Mouse (Mus musculus): ENCODE data around the gene Upk3a. TPM values are rescaled to one million over a fixed set of nuclear protein-coding genes. Genes with fewer than 3 reads are reported as not detected.

Upk3a gene
- polyA plus RNA-seq (2014; fragmentation: Nextera tagmentation; extraction: Ambion mirVana), result 11.9 and 12.6 TPM in 2 replicates

DNA sequence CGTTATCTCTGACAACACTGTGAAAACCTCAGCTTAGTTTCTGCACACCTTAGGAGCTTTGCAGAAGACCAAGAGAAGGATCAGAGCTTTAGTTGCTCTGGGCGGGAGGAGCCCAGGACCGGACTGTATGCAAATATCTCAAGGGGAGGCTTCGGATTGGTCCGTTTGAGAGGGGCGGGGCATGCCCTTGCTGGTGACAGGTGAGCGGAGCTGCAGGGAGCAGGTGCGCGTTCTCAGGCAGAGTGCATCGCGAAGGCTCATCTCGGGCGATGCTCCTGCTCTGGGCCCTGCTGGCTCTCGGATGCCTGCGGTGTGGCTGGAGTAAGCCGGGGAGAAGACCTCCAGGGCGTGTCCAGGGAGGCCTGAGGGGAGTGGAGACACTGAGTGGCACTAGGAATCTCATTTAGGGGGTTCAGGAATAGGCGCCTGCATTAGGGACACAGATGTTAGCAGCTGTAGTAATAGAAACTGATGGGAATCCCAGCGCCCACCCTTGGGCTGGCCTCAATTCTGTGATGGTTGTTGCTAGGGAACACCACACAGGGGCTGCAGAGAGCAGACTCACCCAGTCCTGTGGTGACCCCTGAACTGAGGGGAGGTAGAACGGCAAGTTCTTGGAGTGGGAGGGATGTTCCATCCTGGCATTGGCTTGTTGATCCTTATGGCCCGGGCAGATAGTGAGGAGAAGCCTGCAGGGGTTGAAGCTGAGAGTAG, at the start of gene Upk3a:
Gene Upk3a (plus strand): TSS at position 191 of the 714 bp plus-strand sequence.
- H3K9me3 ChIP-seq (ENCODE audit: control insufficient read depth, low read length), result no peaks in the 10 kb centered on the region
- H3K27me3 ChIP-seq (ENCODE audit: control insufficient read depth, insufficient read depth, low read length), result peaks cover 13% of the 10 kb centered on the region
- H3K36me3 ChIP-seq (ENCODE audit: control insufficient read depth, insufficient read depth, low read length), result no peaks in the 10 kb centered on the region
- no peak within 1 kb of the TSS for H3K4me3 ChIP-seq (ENCODE audit: low read length)
- H3K27ac ChIP-seq (ENCODE audit: low read depth, low read length), result no peak within 1 kb of the TSS
- peak within 1 kb of the TSS; percentile 12; the same call in 1 of the 2 replicates for H3K4me2 ChIP-seq (replicated peaks; ENCODE audit: low read depth, low read length)
- H3K9ac ChIP-seq (ENCODE audit: low read depth, low read length), result no peak within 1 kb of the TSS
- H3K4me1 ChIP-seq (ENCODE audit: control insufficient read depth, insufficient read depth, low read length), result peaks cover 6% of the 10 kb centered on the region; the same call in 1 of the 2 replicates
- ATAC-seq (ENCODE audit: low FRiP score, low TSS enrichment), result peak; percentile 67
- 5% methylated on average over 21 of the region's 21 CpGs for WGBS

DNA sequence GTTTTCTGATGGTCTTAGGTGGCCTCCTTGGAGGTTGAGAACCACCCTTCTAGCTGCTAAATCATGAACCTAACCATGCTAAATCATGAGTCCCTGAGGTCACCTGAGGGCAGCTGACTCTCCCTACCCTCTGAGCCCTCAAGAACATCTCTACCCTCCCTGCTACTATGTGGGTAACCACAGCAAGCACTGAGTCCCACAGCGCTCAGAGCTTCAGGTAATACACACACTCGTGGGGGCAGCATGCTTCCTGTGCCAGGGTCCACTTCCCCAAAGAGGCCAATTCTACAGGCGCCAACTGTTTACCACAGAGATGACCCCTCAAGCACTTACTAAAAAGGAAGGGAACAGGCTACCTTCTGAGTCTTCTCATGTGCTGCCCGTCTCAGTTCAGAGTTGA, 48.4 kb upstream of the Upk3a start:
- 87% methylated on average over 4 of the region's 4 CpGs for WGBS
- H3K9me3 ChIP-seq (ENCODE audit: control insufficient read depth, low read length), result no peaks in the 10 kb centered on the region
- H3K4me1 ChIP-seq (ENCODE audit: control insufficient read depth, insufficient read depth, low read length), result no peaks in the 10 kb centered on the region
- no peaks in the 10 kb centered on the region for H3K27me3 ChIP-seq (ENCODE audit: control insufficient read depth, insufficient read depth, low read length)
- H3K27ac ChIP-seq (ENCODE audit: low read depth, low read length), result no peak overlapping the region
- H3K4me2 ChIP-seq (replicated peaks; ENCODE audit: low read depth, low read length), result no peak overlapping the region
- no peak overlapping the region for H3K9ac ChIP-seq (ENCODE audit: low read depth, low read length)
- ATAC-seq (ENCODE audit: low FRiP score, low TSS enrichment), result no peak
- no peaks in the 10 kb centered on the region for H3K36me3 ChIP-seq (ENCODE audit: control insufficient read depth, insufficient read depth, low read length)
- no peak overlapping the region for H3K4me3 ChIP-seq (ENCODE audit: low read length)

DNA sequence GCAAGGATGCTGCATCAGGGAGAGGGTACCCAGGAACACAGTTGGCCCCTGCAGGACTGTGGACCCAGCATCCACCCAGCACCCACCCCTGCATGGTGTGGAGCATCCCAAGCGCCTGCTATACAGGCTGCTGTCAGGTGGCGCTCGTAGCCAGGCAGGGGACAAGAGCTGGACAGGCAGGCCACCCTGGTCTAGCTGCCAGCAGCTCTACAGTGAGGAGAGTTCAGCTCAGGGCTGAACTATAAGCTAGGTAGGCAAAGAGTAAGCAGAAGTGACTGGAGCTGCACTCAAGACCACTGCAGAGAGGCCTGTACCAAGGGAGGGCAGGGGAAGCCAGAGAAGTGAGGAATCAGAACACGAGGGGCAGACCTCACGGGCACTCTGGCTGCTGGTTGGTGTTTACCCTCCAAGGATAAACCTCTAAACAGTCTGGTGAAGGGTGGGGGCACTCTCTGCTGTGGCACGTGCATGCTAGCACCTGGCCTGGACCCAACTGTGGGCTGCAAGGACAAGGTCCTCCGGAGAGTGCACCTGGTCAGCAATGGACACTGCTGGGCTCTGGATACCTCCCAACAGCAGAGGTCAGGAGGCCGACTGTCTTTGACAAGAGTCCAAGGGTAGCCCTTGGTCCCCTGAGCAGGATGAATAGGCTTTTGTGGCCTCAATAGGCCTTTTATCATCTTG, 43.9 kb upstream of the Upk3a start:
- H3K9me3 ChIP-seq (ENCODE audit: control insufficient read depth, low read length), result no peaks in the 10 kb centered on the region
- no peak overlapping the region; the same call in 1 of the 2 replicates for H3K9ac ChIP-seq (ENCODE audit: low read depth, low read length)
- no peak overlapping the region for H3K4me2 ChIP-seq (replicated peaks; ENCODE audit: low read depth, low read length)
- ATAC-seq (ENCODE audit: low FRiP score, low TSS enrichment), result no peak
- H3K27me3 ChIP-seq (ENCODE audit: control insufficient read depth, insufficient read depth, low read length), result no peaks in the 10 kb centered on the region
- no peaks in the 10 kb centered on the region for H3K36me3 ChIP-seq (ENCODE audit: control insufficient read depth, insufficient read depth, low read length)
- H3K4me1 ChIP-seq (ENCODE audit: control insufficient read depth, insufficient read depth, low read length), result no peaks in the 10 kb centered on the region
- H3K27ac ChIP-seq (ENCODE audit: low read depth, low read length), result no peak overlapping the region
- H3K4me3 ChIP-seq (ENCODE audit: low read length), result no peak overlapping the region
- 80% methylated on average over 8 of the region's 8 CpGs for WGBS

DNA sequence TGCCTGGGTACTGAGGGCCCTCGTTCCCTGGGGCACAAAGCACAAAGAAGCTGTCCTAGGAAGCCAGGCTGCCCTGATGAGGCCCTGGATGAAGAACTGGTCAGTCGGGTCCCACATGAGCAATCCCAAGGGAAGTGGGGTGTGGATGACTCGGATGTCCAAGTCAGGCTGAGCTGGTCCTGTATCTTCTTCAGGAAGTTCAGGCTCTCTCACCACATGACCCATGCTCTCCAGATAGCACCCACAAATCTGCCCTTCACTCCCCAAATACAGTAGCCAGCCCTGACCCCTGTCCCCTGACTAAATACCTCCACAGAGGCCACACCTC, 43.4 kb upstream of the Upk3a start:
- no peak for ATAC-seq (ENCODE audit: low FRiP score, low TSS enrichment)
- WGBS, result 66% methylated on average over 3 of the region's 3 CpGs
- Histone ChIP-seq H3K4me2 (replicated peaks; ENCODE audit: low read depth, low read length) (no peak overlapping the region), H3K4me1 (ENCODE audit: control insufficient read depth, insufficient read depth, low read length) (no peaks in the 10 kb centered on the region), H3K9me3 (ENCODE audit: control insufficient read depth, low read length) (no peaks in the 10 kb centered on the region), H3K27me3 (ENCODE audit: control insufficient read depth, insufficient read depth, low read length) (no peaks in the 10 kb centered on the region), H3K36me3 (ENCODE audit: control insufficient read depth, insufficient read depth, low read length) (no peaks in the 10 kb centered on the region), H3K27ac (ENCODE audit: low read depth, low read length) (no peak overlapping the region), H3K4me3 (ENCODE audit: low read length) (no peak overlapping the region), H3K9ac (ENCODE audit: low read depth, low read length) (no peak overlapping the region; the same call in 1 of the 2 replicates)

DNA sequence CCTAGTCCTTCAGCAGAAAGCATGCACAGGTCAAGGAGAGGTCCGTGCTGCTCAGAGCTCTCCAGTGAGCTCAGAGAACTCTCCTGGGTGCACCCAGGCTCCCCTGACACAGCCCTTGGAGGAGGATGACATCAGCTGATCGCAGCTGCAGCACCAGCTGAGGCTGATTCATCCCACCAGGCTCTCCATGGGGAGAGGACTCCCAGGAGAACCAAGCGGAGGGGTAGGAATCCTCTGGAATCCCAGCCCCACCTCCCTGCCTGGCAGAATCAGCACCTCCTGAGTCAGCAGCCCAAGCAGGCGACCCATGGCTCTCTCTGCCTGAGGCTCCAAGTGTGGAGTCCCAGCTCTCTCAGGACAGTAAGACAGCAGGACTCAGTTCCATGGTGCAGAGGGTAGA, 41.2 kb upstream of the Upk3a start:
- ATAC-seq (ENCODE audit: low FRiP score, low TSS enrichment), result no peak
- no peak overlapping the region for H3K4me2 ChIP-seq (replicated peaks; ENCODE audit: low read depth, low read length)
- no peaks in the 10 kb centered on the region for H3K4me1 ChIP-seq (ENCODE audit: control insufficient read depth, insufficient read depth, low read length)
- H3K27me3 ChIP-seq (ENCODE audit: control insufficient read depth, insufficient read depth, low read length), result no peaks in the 10 kb centered on the region
- no peak overlapping the region for H3K4me3 ChIP-seq (ENCODE audit: low read length)
- H3K27ac ChIP-seq (ENCODE audit: low read depth, low read length), result no peak overlapping the region
- H3K9me3 ChIP-seq (ENCODE audit: control insufficient read depth, low read length), result no peaks in the 10 kb centered on the region
- WGBS, result 38% methylated on average over 4 of the region's 4 CpGs
- H3K36me3 ChIP-seq (ENCODE audit: control insufficient read depth, insufficient read depth, low read length), result no peaks in the 10 kb centered on the region
- no peak overlapping the region for H3K9ac ChIP-seq (ENCODE audit: low read depth, low read length)

DNA sequence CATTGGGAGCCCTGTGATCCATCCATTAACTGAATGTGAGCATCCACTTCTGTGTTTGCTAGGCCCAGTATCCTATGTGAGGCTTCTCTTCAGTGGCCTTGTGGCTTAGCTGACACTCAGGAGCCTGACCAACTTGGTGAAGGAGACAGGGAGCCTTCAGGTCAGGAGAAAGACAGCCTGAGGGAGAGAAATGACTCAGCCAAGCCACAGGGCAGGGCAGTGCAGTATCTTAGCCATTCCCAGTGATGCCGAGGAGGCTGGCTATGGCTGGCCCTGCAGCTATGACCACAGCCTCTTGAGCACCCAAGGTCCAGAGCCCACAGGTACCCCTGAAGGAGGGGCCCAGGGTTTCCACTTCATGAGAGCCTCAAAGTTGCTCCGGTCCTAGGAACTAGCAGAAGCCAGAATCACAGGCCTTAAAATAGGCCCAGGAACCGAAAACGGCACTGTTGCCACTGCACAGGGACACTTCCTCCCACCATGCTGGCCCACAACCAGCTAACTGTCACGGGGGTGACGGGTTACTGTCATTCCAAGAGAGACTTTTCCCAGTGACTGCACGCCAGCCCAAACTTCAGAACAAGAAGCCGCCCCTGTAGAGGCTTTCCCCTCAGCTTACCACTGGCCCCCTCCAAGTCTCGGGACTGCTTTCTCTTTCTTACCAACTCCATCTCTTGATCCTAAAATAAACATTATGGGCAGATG, 35.2 kb upstream of the Upk3a start:
- Histone ChIP-seq H3K27me3 (ENCODE audit: control insufficient read depth, insufficient read depth, low read length) (no peaks in the 10 kb centered on the region), H3K4me3 (ENCODE audit: low read length) (no peak overlapping the region), H3K36me3 (ENCODE audit: control insufficient read depth, insufficient read depth, low read length) (no peaks in the 10 kb centered on the region), H3K4me1 (ENCODE audit: control insufficient read depth, insufficient read depth, low read length) (peaks cover 6% of the 10 kb centered on the region; the same call in 1 of the 2 replicates), H3K9ac (ENCODE audit: low read depth, low read length) (no peak overlapping the region), H3K4me2 (replicated peaks; ENCODE audit: low read depth, low read length) (no peak overlapping the region), H3K27ac (ENCODE audit: low read depth, low read length) (no peak overlapping the region), H3K9me3 (ENCODE audit: control insufficient read depth, low read length) (no peaks in the 10 kb centered on the region)
- 77% methylated on average over 9 of the region's 9 CpGs for WGBS
- no peak for ATAC-seq (ENCODE audit: low FRiP score, low TSS enrichment)

DNA sequence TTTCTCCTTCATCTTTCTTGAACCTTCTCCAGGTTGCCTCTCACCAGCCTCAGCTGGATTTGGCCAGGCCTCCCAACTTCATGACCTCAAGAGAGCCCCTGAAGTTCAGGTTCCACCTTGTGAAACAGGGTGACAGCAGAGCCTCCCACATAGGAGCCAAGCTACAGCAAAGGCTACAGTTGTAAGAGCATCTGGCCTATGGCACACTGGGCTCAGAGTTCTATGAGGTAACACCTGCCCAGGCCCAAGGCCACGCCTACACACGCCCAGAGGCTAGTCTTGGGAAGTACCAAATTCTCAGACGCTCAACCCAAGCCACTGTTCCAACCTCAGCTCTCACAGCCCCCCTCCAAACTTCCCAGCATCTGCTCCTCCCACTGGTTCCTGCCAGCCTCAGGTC, 34.1 kb upstream of the Upk3a start:
- H3K4me3 ChIP-seq (ENCODE audit: low read length), result no peak overlapping the region
- ATAC-seq (ENCODE audit: low FRiP score, low TSS enrichment), result no peak
- H3K9ac ChIP-seq (ENCODE audit: low read depth, low read length), result no peak overlapping the region
- 84% methylated on average over 3 of the region's 3 CpGs for WGBS
- H3K4me2 ChIP-seq (replicated peaks; ENCODE audit: low read depth, low read length), result no peak overlapping the region
- no peaks in the 10 kb centered on the region for H3K27me3 ChIP-seq (ENCODE audit: control insufficient read depth, insufficient read depth, low read length)
- peaks cover 7% of the 10 kb centered on the region; the same call in 1 of the 2 replicates for H3K4me1 ChIP-seq (ENCODE audit: control insufficient read depth, insufficient read depth, low read length)
- H3K9me3 ChIP-seq (ENCODE audit: control insufficient read depth, low read length), result no peaks in the 10 kb centered on the region
- no peak overlapping the region for H3K27ac ChIP-seq (ENCODE audit: low read depth, low read length)
- no peaks in the 10 kb centered on the region for H3K36me3 ChIP-seq (ENCODE audit: control insufficient read depth, insufficient read depth, low read length)

DNA sequence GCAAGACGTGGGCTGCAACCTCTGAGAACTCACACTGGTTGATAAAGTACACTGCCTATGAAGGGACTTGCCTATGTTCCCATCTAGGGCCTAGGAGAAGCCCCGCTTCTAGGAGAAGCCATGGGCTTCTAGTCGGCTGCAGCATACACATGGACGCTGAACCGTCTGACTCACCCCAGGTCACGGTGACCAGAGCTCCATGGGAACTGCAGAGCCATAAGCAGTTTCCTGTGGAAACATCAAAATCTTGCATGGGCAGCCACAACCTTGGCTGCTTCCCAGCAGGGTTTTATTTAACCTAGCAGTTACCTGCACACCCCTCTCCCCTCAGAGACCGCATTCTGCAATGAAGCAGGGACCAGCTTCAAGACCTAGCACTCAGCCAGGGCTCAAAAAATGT, 33.2 kb upstream of the Upk3a start:
- 73% methylated on average over 7 of the region's 7 CpGs for WGBS
- Histone ChIP-seq H3K27me3 (ENCODE audit: control insufficient read depth, insufficient read depth, low read length) (no peaks in the 10 kb centered on the region), H3K4me3 (ENCODE audit: low read length) (no peak overlapping the region), H3K27ac (ENCODE audit: low read depth, low read length) (no peak overlapping the region), H3K9me3 (ENCODE audit: control insufficient read depth, low read length) (no peaks in the 10 kb centered on the region), H3K36me3 (ENCODE audit: control insufficient read depth, insufficient read depth, low read length) (no peaks in the 10 kb centered on the region), H3K4me1 (ENCODE audit: control insufficient read depth, insufficient read depth, low read length) (peaks cover 12% of the 10 kb centered on the region; the same call in 1 of the 2 replicates), H3K9ac (ENCODE audit: low read depth, low read length) (no peak overlapping the region), H3K4me2 (replicated peaks; ENCODE audit: low read depth, low read length) (no peak overlapping the region)
- no peak for ATAC-seq (ENCODE audit: low FRiP score, low TSS enrichment)
